Mouse (Mus musculus): Measurements from ENCODE around the gene Magi1.

The Magi1 gene

DNA sequence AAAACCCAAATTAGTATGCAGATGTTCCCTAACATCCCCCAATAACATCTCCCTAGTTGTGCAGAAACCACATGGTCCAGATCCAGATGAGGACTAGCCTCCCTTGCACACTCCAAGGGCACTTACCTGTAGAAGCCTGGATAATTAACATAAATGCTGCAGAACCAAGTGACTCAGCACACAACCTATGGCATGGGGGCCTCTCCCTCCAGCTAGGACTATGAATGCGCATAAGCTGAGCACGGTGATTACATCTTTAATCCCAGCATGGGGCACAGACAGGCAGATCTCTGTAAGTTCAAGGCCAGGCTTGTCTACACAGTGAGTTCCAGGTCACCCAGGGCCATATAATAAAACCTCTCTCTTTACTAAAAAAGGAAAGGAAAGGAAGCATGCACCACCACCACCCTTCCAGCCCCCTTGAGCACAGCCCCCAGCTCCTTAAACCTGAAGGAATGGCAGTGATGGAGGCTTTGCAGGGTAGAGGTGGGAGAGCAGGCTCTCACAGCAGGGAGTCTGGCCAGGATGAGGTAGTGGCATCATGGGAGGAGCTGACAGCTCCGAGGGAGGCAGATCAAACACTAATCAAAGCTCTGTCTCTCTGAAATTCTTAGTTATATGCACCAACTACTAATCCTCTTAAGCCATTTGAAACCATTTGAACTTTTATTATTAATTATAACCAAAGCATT is 18.3 kb downstream of the Magi1 start:
- POLR2A ChIA-PET = interaction anchor here (0.6 to 1.9 kb wide), 13 partner anchors 8 to 841 kb away, joined by 3 to 7 read pairs (median 4); partner anchors contain the start of gene Magi1 (in 3 of the 4)
- CTCF ChIA-PET = no interaction called here

DNA sequence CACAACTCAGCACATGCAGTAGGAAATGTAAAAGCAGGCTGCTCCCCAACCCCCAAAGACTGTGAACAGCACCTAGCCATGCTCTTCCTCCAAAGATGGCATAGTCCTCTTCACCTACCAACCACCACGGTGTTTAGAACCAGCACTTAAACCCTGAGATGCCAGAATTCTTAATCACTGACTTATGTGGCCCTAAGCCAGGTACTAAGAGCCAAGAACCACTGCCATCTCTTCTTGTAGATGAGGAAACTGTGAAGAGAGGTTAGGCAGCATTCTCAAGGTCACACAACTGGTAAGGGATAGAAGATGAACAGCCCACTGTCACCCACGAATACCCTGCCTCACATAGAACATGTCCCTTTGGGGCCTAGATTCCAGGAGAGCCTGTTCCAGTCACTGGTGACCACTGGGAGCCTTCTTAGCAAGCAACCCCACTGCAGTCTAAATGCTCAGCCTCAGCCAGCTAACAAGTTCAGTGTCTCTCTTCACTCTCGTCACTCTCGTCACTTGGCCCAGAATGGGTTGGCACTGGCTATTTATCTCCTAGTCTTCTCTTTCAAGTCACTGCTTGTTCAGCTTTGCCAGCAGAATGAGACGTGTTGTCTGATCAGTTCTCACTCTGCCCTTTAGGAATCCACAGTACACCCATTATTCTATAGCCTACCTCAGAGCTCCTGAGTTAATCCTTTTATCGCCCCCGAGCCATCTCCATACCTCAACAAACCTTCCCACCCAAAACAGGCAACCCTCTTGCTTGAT is 19.4 kb downstream of the Magi1 start:
- POLR2A ChIA-PET = interaction anchor here (0.5 to 1.3 kb wide), 4 partner anchors 12 to 19 kb away, joined by 3 to 7 read pairs (median 3); partner anchors contain the start of gene Magi1 (in 1 of the 4)
- CTCF ChIA-PET = no interaction called here

DNA sequence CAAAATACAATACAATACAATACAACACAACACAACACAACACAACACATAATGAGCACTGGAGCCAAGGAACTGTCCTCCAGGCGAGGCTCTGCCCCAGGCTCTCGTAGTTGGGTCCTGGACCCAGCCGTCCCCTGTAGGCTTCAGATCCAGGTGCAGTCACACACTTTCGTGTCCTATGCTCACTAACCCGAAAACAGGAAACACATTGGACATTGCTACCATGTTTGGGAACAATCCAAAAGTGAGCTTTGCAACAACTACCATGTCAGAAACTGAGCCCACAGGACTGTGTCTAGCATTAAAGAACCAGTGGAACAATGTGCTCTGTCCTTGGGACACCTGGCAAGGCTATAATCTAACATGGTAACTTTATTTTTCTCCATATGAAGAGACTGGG is 22.9 kb downstream of the Magi1 start:
- CTCF ChIA-PET = no interaction called here

DNA sequence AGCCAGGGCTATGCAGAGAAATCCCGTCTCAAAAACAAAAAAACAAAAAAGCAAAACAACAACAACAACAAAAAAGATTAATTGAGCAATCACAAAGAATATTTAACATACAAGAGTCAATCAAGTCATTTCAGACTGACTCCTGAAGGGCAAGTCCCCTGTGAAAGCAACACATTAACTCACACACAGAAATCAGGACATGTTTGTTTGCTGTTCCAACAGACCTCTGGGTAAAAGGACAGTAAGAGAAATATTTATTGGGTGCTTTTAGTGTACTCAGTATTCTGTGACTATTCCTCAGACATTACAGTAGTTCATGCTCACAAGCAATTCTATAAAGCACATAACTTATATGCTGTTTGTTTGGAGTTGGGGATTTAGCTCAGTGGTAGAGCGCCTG is 23.7 kb downstream of the Magi1 start:
- CTCF ChIA-PET = interaction anchor here in 1 of 4 experiments (0.7 kb wide), 1 partner anchor 304 kb away, joined by 4 read pairs; no protein-coding TSS in a partner anchor
- POLR2A ChIA-PET = interaction anchor here in 3 of 4 experiments (0.6 to 1.7 kb wide), 7 partner anchors 10 to 1475 kb away, joined by 3 to 8 read pairs (median 3); no protein-coding TSS in a partner anchor

More for the DNA sequence above, 22.9 kb downstream of the Magi1 start:
- POLR2A ChIA-PET = interaction anchor here in 1 of 4 experiments (0.6 to 1.7 kb wide), 4 partner anchors 8 to 29 kb away, joined by 3 to 5 read pairs (median 3); no protein-coding TSS in a partner anchor

DNA sequence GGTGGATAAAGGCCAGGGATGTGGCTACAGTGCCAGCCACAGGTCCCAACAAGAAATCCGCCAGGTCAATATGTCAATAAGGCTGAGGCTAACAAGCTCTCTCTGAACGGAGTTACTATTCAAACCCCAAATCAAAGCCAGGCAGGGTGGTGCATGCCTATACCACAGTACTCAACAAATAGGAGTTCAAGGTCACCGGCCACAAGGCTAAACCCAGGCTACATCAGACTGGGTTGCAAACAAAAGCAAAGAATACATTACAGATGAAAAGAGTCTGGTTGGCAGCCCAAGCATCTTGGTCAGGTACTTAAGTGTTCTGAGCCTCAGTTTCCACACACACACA is 25.9 kb downstream of the Magi1 start:
- POLR2A ChIA-PET = interaction anchor here in 3 of 4 experiments (0.6 to 1.6 kb wide), 8 partner anchors 8 to 203 kb away, joined by 3 to 12 read pairs (median 4); no protein-coding TSS in a partner anchor
- CTCF ChIA-PET = no interaction called here

DNA sequence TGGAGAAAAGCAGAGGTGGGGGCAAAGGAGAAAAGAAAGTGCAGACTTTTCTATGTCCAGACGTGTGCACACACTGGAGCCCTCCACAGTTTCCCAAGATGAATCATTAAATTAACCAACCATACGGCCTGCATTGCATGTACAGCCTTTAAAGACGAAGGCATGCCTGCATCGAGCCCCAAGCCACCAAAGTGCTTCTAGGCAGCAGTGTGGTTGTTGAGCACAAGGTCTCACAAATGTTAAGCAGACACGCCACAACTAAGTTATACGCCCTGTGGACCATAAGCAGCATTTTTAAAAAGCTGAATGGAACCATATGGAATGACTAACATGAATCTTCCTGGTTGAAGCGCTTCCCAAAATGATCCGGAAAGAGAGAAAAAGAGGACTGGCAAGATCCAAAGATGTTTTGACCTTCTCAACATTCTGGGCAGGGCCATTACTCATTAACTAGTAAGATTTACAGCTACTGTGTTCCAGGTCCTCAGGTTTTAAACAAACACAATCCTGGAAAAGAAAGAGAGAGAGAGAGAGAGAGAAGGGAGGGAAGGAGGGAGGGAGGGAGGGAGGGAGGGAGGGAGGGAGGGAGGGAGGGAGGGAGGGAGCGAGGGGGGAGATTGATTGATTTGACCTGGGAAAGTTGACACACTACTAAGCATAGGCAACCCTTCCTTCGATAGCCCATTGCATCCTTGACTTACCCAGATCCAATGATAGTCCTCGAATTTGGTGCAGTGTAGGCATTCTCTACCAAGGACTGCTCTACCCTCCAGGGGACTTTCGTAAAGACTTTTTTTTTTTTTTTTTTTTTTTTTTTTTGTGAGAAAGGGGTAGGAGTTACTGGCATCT is 26.5 kb downstream of the Magi1 start:
- ChIA-PET POLR2A (interaction anchor here in 3 of 4 experiments (0.6 to 1.6 kb wide), 12 partner anchors 9 to 485 kb away, joined by 3 to 12 read pairs (median 4); no protein-coding TSS in a partner anchor), CTCF (interaction anchor here in 1 of 4 experiments (0.6 kb wide), 1 partner anchor 36 kb away, joined by 3 read pairs; no protein-coding TSS in a partner anchor)

DNA sequence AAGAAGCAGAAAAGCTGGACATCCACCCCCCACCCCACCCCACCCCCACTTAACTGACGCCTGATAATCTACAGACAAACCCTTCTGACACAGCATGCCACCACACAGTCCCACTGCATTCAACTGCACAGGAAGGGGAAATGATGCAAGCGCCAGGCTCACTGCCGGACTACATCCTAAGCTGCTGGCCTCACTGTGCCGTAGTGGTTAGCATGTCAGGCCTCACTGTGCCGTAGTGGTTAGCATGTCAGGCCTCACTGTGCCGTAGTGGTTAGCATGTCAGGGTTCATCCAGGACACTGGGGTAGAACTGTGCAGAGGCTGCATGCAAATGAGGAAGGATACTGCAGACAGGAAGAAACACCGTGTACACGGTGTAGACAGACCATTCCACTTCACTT is 29.8 kb downstream of the Magi1 start:
- ChIA-PET CTCF (no interaction called here), POLR2A (interaction anchor here in 3 of 4 experiments (0.6 to 1.4 kb wide), 6 partner anchors 12 to 505 kb away, joined by 3 to 7 read pairs (median 3); partner anchors contain the start of gene Magi1 (in 1 of the 3))

DNA sequence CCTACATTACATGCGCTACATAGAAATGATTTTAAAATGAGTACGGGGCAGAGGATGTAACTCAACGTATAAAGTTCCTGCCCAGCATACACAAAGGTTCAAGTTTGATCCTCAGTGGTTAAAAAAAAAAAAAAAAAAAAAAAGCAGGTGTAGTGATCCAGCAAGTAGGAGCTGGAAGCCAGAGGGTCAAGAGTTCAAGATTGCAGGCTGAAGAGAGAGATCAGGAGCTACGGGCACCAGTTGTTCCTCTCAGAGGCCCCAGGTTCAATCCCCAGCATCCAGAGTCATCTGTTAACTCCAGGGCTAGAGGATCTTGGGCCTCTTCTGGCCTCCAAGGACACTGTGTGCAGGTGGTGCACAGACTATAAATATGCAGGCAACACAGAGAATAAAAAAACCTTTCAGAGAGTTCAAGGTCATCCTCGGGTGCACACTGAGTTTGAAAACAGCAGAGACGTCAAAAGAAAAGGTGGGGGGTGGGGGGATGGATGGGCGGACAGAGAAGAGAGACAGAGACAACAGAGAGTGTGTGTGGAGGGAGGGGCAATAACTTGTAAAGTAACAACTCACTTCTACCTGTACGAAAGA is 32.3 kb downstream of the Magi1 start:
- CTCF ChIA-PET = interaction anchor here in 2 of 4 experiments (0.6 to 1.6 kb wide), 2 partner anchors 226 to 349 kb away, joined by 3 to 4 read pairs; no protein-coding TSS in a partner anchor
- POLR2A ChIA-PET = interaction anchor here (0.6 to 2.0 kb wide), 8 partner anchors 10 to 1514 kb away, joined by 3 to 8 read pairs (median 3); partner anchors contain the start of gene Magi1 (in 1 of the 4)

DNA sequence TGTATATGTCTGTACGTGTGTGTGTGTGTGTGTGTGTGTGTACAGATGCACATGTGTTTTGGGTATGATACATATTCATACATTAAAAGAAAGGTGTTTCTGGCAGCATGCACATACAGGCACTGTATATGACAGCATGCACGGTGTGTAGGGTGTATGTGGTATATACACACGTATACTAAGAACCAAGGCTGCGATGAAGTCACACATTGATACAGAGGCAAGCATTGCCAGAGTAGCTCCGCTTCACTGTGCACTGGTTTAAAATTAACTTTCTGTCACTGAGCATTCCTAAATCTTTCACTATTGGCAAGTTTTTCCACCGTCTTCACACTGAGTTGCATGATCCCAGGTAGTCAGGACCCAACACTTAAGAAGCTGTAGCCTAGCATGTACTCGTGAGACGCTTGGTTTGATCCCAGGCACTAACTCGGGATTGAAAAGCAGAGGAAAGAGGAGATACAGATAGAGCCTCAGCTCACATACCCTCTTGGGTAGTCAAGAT is 34.4 kb downstream of the Magi1 start:
- POLR2A ChIA-PET = no interaction called here
- CTCF ChIA-PET = no interaction called here

DNA sequence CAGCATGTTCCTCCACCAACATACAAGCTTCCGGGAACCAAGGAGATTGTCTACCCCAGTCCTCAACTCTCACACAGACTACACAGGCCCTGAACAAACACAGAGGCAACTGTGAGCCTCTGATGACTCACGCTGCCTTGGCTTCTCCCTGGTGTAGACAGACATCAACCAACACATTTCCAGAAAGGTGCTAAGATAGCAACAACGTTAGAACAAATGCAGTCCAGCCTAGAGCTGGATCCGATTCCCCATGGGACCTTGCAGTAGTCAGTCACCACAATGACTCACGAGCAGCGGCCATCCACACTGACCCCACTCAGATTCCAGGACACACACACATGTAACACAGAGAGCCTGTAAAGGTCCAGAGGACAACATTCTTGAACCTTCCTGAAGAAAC is 42.5 kb downstream of the Magi1 start:
- CTCF ChIA-PET = no interaction called here
- POLR2A ChIA-PET = interaction anchor here in 2 of 4 experiments (0.6 to 1.6 kb wide), 6 partner anchors 9 to 612 kb away, joined by 3 to 5 read pairs (median 3); no protein-coding TSS in a partner anchor

DNA sequence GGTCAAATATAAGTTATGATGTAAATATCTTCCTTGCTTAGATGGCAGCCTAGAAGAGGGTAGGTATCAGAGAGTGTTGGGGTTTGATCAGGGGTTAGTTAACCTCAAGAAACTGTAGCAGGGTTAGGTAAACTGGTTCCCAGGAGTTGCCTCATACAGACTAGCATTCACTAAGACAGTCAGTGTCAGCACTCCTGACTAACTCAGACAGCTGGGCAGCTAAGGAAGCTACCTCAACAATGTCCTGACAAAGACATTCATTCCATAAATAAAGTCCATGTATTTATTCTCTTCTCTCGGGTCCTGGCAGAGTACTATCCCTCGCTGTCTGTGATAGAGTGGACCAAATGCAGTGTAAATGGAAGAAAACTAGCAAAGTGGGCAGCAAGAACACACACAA is 45.1 kb downstream of the Magi1 start:
- ChIA-PET POLR2A (interaction anchor here in 1 of 4 experiments (1.5 kb wide), 1 partner anchor 31 kb away, joined by 3 read pairs; no protein-coding TSS in a partner anchor), CTCF (no interaction called here)

DNA sequence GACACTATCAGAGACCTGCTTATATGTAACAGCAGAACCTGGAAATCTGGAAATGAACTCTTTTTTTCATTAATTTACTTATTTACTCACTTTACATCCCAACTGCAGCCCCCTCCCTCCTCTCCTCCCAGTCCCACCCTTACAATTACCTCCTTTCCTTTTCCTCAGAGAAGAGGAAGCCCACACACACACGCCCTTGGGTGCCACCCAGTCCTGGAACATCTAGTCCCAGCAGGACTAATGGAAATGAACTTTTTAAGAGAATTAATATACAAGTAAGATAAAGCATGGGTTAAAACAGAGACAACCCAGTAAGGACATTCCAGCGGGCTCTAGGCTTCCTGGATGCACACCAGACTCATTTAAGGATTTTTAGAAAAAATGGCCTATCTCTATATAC is 46.8 kb downstream of the Magi1 start:
- ChIA-PET POLR2A (no interaction called here), CTCF (no interaction called here)

DNA sequence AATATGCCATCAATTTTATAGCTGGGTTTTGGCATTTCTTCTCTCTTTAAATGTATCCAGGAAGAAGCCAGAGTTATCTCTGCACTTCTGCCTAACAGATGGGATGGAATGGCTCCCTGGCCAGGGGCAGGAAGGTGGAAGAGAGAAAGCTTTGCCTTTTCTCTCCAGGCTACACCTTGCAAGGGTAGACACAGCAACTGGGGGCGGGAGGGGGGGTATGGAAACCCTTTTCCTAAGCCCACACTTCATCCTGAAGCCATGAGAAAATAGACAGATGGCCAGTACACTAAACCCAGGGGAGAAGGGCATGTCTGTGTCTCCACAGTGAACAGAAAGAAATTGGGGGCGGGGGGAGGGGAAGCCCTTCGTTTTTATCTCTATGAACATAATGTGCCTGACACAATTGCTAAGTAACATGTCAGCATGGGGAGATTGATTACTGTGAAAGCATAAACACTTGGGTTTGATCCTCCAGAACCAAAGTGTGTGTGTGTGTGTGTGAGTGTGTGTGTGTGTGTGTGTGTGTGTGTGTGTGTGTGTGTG is 51.4 kb downstream of the Magi1 start:
- ChIA-PET CTCF (no interaction called here), POLR2A (interaction anchor here in 1 of 4 experiments (0.9 to 1.9 kb wide), 3 partner anchors 20 to 56 kb away, joined by 3 to 5 read pairs (median 3); no protein-coding TSS in a partner anchor)

DNA sequence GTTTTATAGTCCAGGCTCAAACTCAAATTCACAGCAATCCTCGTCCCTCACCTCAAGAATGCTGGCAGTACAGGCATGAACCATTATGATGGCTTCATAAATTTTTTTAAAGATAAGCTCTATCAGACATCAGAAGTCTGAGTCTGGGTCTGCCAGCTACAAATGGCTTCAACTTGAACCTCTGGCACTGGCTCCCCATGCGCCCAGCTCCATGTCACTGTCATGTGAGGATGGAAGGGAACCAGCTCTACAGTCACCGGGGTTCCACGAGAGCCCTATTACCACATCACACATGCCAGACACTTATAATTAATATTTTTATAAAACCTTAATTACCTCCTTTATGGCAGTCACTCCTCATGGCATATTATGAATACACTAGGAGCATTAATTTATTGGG is 51.9 kb downstream of the Magi1 start:
- CTCF ChIA-PET = no interaction called here

DNA sequence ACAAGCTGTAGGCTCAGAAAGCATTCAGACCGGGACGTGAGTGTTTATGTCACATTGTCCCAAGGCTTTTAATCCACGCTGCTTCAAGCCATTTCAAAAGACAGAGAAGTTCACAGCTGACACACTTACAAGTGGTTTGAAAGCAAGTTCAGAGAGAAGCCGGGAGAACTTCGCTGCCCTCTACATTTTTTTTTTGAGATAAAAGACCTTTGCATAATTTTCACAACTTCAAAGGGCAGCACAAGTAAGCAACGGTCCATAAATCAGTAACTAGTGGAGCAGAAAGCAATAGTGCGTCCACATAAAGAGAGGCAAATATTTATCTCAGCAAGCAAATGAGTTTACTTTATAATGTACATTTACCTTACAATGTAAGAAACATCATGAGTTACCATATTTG is 52.4 kb downstream of the Magi1 start:
- ChIA-PET CTCF (interaction anchor here in 3 of 4 experiments (0.6 to 0.7 kb wide), 3 partner anchors 9 to 347 kb away, joined by 3 to 6 read pairs (median 5); no protein-coding TSS in a partner anchor), POLR2A (interaction anchor here in 1 of 4 experiments (0.7 to 1.9 kb wide), 4 partner anchors 29 to 1110 kb away, joined by 3 to 5 read pairs (median 3); no protein-coding TSS in a partner anchor)

More for the DNA sequence above, 51.9 kb downstream of the Magi1 start:
- POLR2A ChIA-PET = interaction anchor here in 1 of 4 experiments (0.9 to 1.9 kb wide), 2 partner anchors 20 to 29 kb away, joined by 3 to 5 read pairs; no protein-coding TSS in a partner anchor

DNA sequence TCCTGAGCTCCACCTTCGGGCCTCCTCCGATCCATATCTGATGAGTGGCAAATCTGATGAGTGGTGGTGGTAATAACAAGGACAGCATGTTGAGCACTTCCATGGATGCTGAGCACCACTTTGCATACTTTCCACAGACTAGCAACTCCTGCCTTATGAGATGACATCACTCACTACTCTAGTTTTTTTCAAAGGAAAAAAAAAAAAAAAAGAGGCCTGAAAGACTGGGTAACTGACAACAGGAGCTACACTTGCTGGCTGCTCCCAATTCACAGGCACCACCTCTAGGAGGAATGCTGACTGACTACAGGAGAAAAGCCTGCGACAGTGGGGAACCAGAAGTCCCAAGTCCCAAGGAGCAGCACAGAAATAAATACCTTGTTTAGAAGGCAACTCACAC is 52.8 kb downstream of the Magi1 start:
- ChIA-PET CTCF (interaction anchor here in 3 of 4 experiments (0.6 to 0.7 kb wide), 3 partner anchors 9 to 347 kb away, joined by 3 to 6 read pairs (median 5); no protein-coding TSS in a partner anchor), POLR2A (interaction anchor here in 1 of 4 experiments (0.7 to 1.9 kb wide), 6 partner anchors 12 to 1111 kb away, joined by 3 to 5 read pairs (median 3); no protein-coding TSS in a partner anchor)

DNA sequence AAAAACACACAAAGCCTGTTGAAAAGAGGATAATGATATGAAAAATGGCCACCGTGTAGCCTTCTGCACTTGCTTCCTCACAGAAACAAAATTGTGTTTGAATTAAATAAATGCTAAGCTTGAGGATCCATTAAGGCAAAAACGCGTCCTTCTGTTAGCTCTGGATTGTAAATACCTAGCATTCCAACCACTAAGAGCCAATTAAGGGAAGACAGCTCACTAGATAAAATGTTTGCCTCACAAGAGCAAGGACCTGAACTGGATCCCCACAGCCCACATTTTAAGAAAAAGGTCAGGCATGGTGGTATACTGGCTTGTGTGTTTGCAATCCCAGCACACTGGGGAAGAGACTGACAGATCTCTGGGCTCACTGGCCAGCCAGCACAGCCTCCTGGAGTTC is 53.6 kb downstream of the Magi1 start:
- ChIA-PET POLR2A (interaction anchor here in 1 of 4 experiments (1.1 to 1.7 kb wide), 3 partner anchors 12 to 43 kb away, joined by 3 to 5 read pairs (median 3); no protein-coding TSS in a partner anchor), CTCF (no interaction called here)
